Mouse (Mus musculus) lung, postnatal 0 days (tissue): ENCODE data around the gene Nemp2. TPM values are rescaled to one million over a fixed set of nuclear protein-coding genes. Genes with fewer than 3 reads are reported as not detected.

Experiments
- ATAC-seq: fragments of 200-750 bp; cut with Nextera tagmentation; 2 replicates; pipeline ENCODE4 v1.8.0; 2017; ENCODE audit warnings: moderate library complexity
- DNase-seq: peaks from one replicate; pipeline ENCODE4 v3.0.0-alpha.2; 2016; ENCODE audit warnings: low spot score
- H3K27ac ChIP-seq: fragments of 300-500 bp; sonication (generic); 2 replicates; pipeline ENCODE4 v1.5.1; 2014; ENCODE audit warnings: antibody characterized with exemption, mild to moderate bottlenecking, low read length, mixed read lengths
- H3K27me3 ChIP-seq: fragments of 300-500 bp; sonication (generic); replicated peaks from 2 replicates; pipeline ENCODE4 v1.6.1; 2014; ENCODE audit warnings: low read length, mixed read lengths; ENCODE audit not compliant: insufficient read depth
- H3K36me3 ChIP-seq: fragments of 300-500 bp; sonication (generic); 2 replicates; pipeline ENCODE4 v1.6.1; 2014; ENCODE audit warnings: low read length, mixed read lengths; ENCODE audit not compliant: insufficient read depth
- H3K4me1 ChIP-seq: fragments of 300-500 bp; sonication (generic); 2 replicates; pipeline ENCODE4 v1.6.1; 2014; ENCODE audit warnings: antibody characterized with exemption, low read depth, low read length, mixed read lengths; ENCODE audit not compliant: insufficient read depth
- H3K4me2 ChIP-seq: fragments of 300-500 bp; sonication (generic); replicated peaks from 2 replicates; pipeline ENCODE4 v1.6.1; 2014; ENCODE audit warnings: low read depth, mild to moderate bottlenecking, low read length, moderate library complexity, mixed read lengths
- H3K4me3 ChIP-seq: fragments of 300-500 bp; sonication (generic); 2 replicates; pipeline ENCODE4 v1.5.1; 2014; ENCODE audit warnings: low read depth, low read length
- H3K9ac ChIP-seq: fragments of 300-500 bp; sonication (generic); replicated peaks from 2 replicates; pipeline ENCODE4 v1.6.1; 2014; ENCODE audit warnings: low read depth, mild to moderate bottlenecking
- H3K9me3 ChIP-seq: fragments of 300-500 bp; sonication (generic); 2 replicates; pipeline ENCODE4 v1.6.1; 2016; ENCODE audit warnings: low read length, mixed read lengths
- CTCF ChIP-seq: IDR thresholded peaks from 2 replicates; pipeline ENCODE4 v1.5.1; 2016; ENCODE audit warnings: antibody characterized with exemption, mild to moderate bottlenecking
- EP300 ChIP-seq: IDR thresholded peaks from 2 replicates; pipeline ENCODE4 v1.6.1; 2016; ENCODE audit warnings: antibody characterized with exemption, mild to moderate bottlenecking, control low read depth
- WGBS: fragments of 180-500 bp; shearing (Covaris S2); extraction: QIAGEN DNeasy Blood & Tissue Kit; methylation state at CpG from one replicate; pipeline ENCODE4 v1.1.7; 2014; 5-methylcytosine and 5-hydroxymethylcytosine counted together
- polyA plus RNA-seq: library from polyadenylated mRNA; unstranded; fragments of >200 nt; fragmentation: Nextera tagmentation; extraction: Ambion mirVana; gene quantifications from 2 replicates; pipeline ENCODE4 v1.2.1, GENCODE M21; 2015

Gene Nemp2
- polyA plus RNA-seq, 1 experiment from 2014 or later, result 3.5 TPM

GRCm38 (mm10) chr1:52634251-52634650 is 3.7 kb downstream of the Nemp2 start:
- Histone ChIP-seq H3K9ac (no peak overlapping the region), H3K4me3 (no peak overlapping the region), H3K4me1 (no peaks in the 10 kb centered on the region), H3K27me3 (no peaks in the 10 kb centered on the region), H3K9me3 (no peaks in the 10 kb centered on the region), H3K4me2 (no peak overlapping the region), H3K36me3 (no peaks in the 10 kb centered on the region), H3K27ac (no peak overlapping the region)
- DNase-seq (no peak), ATAC-seq (no peak)
- WGBS, result 92% methylated on average over 6 of the region's 6 CpGs
- TF ChIP-seq CTCF (no peak), EP300 (no peak)

- Histone ChIP-seq H3K4me1 (no peaks in the 10 kb centered on the region), H3K27me3 (no peaks in the 10 kb centered on the region), H3K4me3 (no peak overlapping the region), H3K27ac (no peak overlapping the region), H3K36me3 (no peaks in the 10 kb centered on the region), H3K9me3 (no peaks in the 10 kb centered on the region), H3K4me2 (no peak overlapping the region), H3K9ac (no peak overlapping the region)
- DNase-seq (peak; percentile 52), ATAC-seq (peak; percentile 48)
- WGBS, result 62% methylated on average over 3 of the region's 3 CpGs
- TF ChIP-seq CTCF (no peak), EP300 (peak; percentile 59; the same call in 1 of the 2 replicates)
Measured at GRCm38 (mm10) chr1:52635932-52636331, 5.4 kb downstream of the Nemp2 start.

GRCm38 (mm10) chr1:52638101-52638500 is 7.6 kb downstream of the Nemp2 start:
- H3K27me3 ChIP-seq, result no peaks in the 10 kb centered on the region
- H3K4me1 ChIP-seq, result no peaks in the 10 kb centered on the region
- H3K36me3 ChIP-seq, result no peaks in the 10 kb centered on the region
- TF ChIP-seq EP300 (no peak), CTCF (no peak)
- no peak for DNase-seq
- H3K4me2 ChIP-seq, result no peak overlapping the region
- H3K9me3 ChIP-seq, result no peaks in the 10 kb centered on the region
- no peak for ATAC-seq
- no peak overlapping the region for H3K27ac ChIP-seq
- WGBS, result 90% methylated on average over 2 of the region's 2 CpGs
- no peak overlapping the region for H3K9ac ChIP-seq
- no peak overlapping the region for H3K4me3 ChIP-seq

GRCm38 (mm10) chr1:52639090-52639489 is 8.6 kb downstream of the Nemp2 start:
- WGBS, result 86% methylated on average over 7 of the region's 7 CpGs
- H3K9me3 ChIP-seq, result no peaks in the 10 kb centered on the region
- ATAC-seq (no peak), DNase-seq (no peak)
- H3K4me3 ChIP-seq, result no peak overlapping the region
- no peak overlapping the region for H3K27ac ChIP-seq
- H3K4me2 ChIP-seq, result no peak overlapping the region
- no peaks in the 10 kb centered on the region for H3K4me1 ChIP-seq
- TF ChIP-seq EP300 (no peak), CTCF (no peak)
- no peaks in the 10 kb centered on the region for H3K27me3 ChIP-seq
- no peaks in the 10 kb centered on the region for H3K36me3 ChIP-seq
- no peak overlapping the region for H3K9ac ChIP-seq

- H3K9ac ChIP-seq, result no peak overlapping the region
- no peak overlapping the region for H3K27ac ChIP-seq
- H3K4me1 ChIP-seq, result no peaks in the 10 kb centered on the region
- no peaks in the 10 kb centered on the region for H3K27me3 ChIP-seq
- 50% methylated on average over 6 of the region's 6 CpGs for WGBS
- no peak for TF ChIP-seq EP300
- TF ChIP-seq CTCF, result no peak
- no peak overlapping the region for H3K4me3 ChIP-seq
- no peaks in the 10 kb centered on the region for H3K9me3 ChIP-seq
- H3K36me3 ChIP-seq, result no peaks in the 10 kb centered on the region
- ATAC-seq, result peak; percentile 83
- H3K4me2 ChIP-seq, result no peak overlapping the region
- DNase-seq, result peak; percentile 57
Measured at GRCm38 (mm10) chr1:52640266-52640665, 9.8 kb downstream of the Nemp2 start.

GRCm38 (mm10) chr1:52640736-52641135 is 10.2 kb downstream of the Nemp2 start:
- no peak overlapping the region for H3K9ac ChIP-seq
- H3K4me2 ChIP-seq, result no peak overlapping the region
- no peaks in the 10 kb centered on the region for H3K9me3 ChIP-seq
- no peak overlapping the region for H3K27ac ChIP-seq
- TF ChIP-seq EP300, result no peak
- no peak for TF ChIP-seq CTCF
- no peaks in the 10 kb centered on the region for H3K4me1 ChIP-seq
- no peaks in the 10 kb centered on the region for H3K27me3 ChIP-seq
- 81% methylated on average over 4 of the region's 4 CpGs for WGBS
- no peaks in the 10 kb centered on the region for H3K36me3 ChIP-seq
- DNase-seq, result no peak
- ATAC-seq, result no peak
- no peak overlapping the region for H3K4me3 ChIP-seq
